Mouse (Mus musculus): ENCODE data around the gene Tgfb2.

The Tgfb2 gene

GRCm38 (mm10) chr1:186705915-186706248 lies at the start of gene Tgfb2:
Gene Tgfb2, minus strand, starts transcription at chr1:186705989.
- peak; percentile 21 for DNase-seq (ENCODE audit: low spot score)

GRCm38 (mm10) chr1:186749675-186750283 lies 44.0 kb upstream of the Tgfb2 start:
- DNase-seq (ENCODE audit: low spot score): no peak

- peak; percentile 82 for DNase-seq (ENCODE audit: low spot score)
These were observed 43.2 kb upstream of the Tgfb2 start, which contains the start of gene Rrp15 for GRCm38 (mm10) chr1:186748724-186749653. Gene Rrp15, minus strand, starts transcription at chr1:186749358.

DNA sequence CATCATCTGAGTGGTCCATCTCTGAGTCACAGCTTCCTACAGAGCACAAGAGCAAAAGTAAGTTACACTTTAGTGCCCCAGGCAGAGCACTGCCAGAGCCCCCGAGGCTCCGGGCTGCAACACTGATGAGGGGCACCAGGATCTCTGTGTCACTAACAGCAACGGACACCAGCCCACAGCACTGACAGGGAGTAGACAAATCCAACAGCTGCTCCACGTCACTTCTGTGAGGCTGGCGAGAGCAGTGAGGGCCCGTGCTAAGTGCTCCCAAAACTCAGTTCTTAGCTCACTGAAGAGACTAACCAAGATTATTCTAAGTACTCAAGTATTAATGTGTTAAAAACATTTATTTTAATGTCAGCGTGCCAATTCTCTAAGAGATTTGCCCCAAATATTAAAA lies 34.0 kb upstream of the Tgfb2 start:
- DNase-seq (ENCODE audit: low spot score): no peak

GRCm38 (mm10) chr1:186735537-186735936 lies 29.7 kb upstream of the Tgfb2 start:
- no peak for DNase-seq (ENCODE audit: low spot score)

- DNase-seq (ENCODE audit: low spot score): no peak
These were observed 27.3 kb upstream of the Tgfb2 start for GRCm38 (mm10) chr1:186733052-186733451.

- DNase-seq (ENCODE audit: low spot score): no peak
These were observed 23.0 kb upstream of the Tgfb2 start for GRCm38 (mm10) chr1:186728778-186729177.

GRCm38 (mm10) chr1:186726117-186726516 lies 20.3 kb upstream of the Tgfb2 start:
- DNase-seq (ENCODE audit: low spot score): no peak

DNA sequence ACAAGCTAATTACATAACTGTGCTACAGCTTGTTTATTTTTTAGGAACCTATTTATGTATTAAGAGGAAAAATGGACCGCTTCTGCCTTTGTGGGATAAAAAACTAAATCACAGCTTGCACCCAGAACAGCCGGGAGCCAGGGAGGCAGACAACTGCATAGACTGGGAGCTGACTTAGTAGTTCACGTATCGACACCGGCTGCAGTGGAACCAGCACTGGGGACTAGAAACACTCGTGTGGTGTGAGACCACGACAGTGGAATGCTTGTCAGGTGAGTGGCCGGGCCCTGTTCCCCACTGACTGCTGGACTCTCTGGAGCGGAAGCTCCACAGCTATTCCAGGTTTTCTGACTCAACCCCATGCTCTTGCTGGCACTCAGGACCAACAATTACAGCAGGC lies 16.5 kb upstream of the Tgfb2 start:
- no peak for DNase-seq (ENCODE audit: low spot score)

DNA sequence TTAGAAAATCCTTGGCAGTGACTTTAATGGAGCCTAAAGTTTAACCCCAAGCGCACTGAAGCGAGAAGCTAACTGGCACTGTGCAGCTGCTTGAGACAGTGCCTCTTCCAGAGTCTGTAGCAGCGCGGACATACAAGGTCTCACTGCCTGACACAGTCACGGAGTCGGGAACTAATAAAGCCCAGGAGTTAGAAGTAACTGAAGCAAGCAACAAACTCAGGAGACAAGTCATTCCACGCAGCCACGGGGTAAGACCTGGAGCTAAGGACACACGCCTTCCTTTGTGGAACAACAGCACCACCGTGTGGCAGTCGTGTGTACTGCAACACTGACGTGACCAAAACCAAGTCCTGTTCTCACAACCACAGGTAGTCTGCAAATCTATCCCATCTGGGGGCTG lies 16.1 kb upstream of the Tgfb2 start:
- DNase-seq (ENCODE audit: low spot score): peak; percentile 87

DNA sequence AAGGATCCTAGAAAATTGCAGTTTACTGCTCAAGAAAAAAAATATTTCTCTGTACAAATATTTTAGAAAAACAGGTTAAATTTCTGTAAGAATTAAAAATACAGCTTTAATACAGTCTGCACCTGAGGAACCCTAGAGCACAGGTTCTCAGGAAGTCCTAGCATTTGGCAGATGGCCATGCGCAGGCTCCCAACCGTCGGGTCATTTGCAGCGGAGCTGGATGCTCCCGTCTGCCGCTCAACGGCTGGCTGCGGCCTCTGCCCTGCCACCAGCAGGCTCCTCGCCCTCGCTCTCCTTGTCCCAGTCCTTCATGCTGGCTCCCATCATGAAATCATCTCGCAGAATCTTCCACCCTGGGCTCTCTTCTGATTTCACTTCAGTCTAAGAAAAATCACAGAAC lies 15.4 kb upstream of the Tgfb2 start:
- no peak for DNase-seq (ENCODE audit: low spot score)

- DNase-seq (ENCODE audit: low spot score): no peak
These were observed 13.9 kb upstream of the Tgfb2 start for GRCm38 (mm10) chr1:186719708-186720107.

DNA sequence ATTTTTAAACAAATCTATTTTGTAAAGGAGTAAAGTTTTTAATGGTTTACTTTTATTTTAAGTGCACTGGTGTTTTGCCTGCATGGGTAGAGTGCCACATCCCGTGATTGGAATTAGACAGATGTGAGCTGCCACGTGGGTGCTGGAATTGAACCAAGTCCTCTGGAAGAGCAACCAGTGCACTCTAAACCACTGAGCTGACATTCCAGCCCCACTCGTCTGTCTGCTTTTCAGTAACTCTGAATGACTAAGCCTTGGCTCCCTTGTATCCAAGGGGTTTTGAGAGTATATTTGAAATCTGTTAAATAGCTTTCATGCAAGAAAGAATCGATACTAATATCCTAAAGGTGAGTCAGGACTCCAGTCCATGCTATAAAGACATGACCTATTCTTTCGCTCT lies 13.1 kb upstream of the Tgfb2 start:
- DNase-seq (ENCODE audit: low spot score): no peak

DNA sequence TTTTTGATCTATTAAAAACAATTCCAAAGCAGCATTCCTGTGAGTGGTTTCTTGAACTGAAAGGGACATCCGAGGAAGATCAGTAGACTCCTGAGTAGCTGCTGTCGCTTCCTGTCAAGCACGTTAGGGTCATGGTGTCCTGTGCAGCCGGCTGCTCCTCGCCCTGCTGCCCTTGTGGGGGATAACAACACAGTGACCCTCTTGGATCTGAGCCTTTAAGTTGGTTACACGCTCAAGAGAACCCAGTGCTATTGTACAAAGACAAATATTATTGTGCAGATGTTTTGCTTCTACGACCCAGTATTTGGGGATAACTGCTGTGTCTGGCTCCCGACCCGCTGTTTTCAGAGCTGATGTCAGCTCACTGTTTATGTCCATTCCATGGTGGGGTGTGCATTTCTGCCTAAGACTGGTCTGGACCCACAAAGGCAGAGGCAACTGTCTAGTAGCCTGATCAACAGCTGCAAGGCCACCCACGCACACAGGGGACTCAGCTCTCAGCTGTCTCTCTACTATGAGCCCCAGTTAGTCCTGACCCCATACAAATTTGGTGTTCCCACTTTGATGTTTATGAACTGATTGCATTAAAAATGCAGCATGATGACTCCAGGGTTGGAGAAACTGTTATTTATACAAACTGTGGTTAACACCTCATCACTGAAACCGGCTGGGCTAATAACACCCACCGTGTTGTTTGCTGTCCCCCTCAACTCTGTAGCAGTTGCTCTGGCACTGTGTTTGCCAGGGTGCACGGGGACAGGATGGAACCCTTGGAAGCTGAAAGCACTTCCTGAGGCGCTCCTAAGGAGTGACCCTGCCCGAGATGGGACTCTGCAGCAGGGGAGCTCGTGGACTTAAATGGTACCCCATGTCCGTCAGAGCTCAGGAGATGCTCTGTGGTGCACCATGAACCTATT lies 9.4 kb upstream of the Tgfb2 start:
- no peak for DNase-seq (ENCODE audit: low spot score)

GRCm38 (mm10) chr1:186714215-186714614 lies 8.4 kb upstream of the Tgfb2 start:
- DNase-seq (ENCODE audit: low spot score): no peak

- no peak for DNase-seq (ENCODE audit: low spot score)
These were observed 7.1 kb upstream of the Tgfb2 start for GRCm38 (mm10) chr1:186712802-186713471.

DNA sequence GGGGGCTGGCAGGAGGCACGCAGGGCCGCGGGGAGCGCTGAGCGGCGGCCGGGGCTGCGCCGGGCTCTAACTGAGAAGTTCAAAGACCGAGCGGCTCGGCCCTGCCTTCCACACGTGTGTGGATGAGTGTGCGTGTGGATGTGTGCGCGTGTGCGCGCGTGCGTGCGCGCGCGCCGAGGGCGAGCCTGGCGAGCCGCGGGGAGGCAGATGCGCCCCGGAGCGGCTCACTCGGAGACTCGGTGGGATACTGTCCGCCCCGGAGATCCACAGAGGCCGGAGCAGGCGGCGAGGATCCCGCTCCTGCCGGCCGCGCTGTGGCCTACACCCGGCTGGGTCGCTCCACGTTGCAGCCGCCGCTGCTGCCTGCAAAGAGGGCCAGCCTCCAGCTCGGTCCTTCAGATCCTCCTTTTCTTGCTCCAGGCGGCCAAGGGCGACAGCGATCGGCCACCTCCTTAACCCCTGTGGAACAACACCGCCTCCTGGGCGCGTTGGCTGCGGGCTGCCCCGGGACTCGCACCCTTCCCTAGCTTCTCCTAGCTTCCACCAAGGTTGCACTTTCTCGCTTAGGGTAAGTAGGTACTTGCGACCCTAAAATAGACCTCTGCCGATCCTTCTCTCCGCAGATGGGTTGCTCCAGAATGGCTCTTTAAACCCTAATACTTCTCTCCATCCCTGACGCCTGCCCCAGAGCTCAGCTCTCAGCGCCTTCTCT lies 430 bp downstream of the Tgfb2 start:
- DNase-seq (ENCODE audit: low spot score): peak; percentile 53

DNA sequence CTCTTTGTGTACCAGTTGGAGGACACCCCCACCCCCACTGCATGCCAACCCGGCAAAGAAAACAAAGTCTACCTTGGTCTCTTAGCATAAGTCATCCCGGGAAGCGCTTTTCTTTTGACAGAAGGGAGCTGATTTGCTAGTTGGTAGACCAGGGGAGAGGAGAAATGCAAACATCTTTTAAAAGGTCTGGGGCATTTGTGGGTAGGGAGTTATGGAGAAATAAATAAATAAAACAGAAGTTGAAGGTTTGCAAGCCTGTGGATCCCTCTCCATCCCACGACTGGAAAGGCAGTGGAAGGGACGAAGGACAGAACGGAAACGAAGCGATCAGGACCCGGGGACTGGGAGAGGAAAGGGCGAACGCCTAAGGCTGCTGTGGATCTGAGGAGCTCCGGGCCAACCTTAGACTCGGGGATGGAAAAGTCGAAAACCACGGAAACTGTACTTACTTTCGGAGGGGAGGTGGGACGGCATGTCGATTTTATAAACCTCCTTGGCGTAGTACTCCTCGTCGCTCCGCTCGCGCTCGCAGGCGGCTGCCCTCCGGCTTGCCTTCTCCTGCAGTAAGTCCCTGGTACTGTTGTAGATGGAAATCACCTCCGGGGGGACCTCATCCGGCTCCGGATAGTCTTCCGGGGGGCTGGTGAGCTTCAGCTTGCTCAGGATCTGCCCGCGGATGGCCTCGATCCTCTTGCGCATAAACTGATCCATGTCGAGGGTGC lies 1.6 kb downstream of the Tgfb2 start:
- DNase-seq (ENCODE audit: low spot score): peak; percentile 33

DNA sequence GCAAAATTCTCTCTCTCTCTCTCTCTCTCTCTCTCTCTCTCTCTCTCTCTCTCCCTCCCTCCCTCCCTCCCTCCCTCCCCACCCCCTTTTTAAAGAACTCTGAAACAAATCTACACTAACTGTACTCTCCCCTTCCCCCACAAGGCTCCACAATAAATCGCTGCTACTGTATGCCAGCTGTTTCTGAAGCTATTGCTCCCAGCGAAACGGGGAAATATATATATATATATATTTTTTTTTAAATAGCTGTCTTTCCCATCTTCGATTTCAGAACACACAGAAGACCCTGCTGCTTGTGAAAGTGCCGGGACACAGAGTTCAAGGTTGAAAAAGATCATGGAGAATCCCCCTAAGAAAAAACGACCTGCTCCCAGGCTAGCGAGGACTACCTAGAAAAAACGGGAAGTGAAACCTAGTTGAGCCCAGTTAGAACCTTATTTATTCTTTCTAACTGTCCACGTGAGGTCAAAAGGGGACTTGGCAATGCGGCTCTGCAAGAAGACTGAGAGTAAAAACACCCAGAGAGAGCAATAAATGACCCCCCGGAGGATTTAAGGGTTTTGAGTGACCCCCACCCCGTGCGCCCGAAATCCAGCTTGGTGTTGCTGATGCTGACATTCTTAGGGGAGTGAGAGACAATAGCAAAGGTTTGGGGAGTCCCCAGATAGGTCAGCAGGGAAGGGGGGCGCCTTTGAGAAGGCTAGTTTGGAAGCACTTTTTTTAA lies 2.4 kb downstream of the Tgfb2 start:
- no peak for DNase-seq (ENCODE audit: low spot score)
